Mouse (Mus musculus) midbrain, embryonic 11.5 days (tissue): ENCODE data around the gene Slc8a1. TPM values are rescaled to one million over a fixed set of nuclear protein-coding genes. Genes with fewer than 3 reads are reported as not detected.

Source experiments
- ATAC-seq: fragments of 200-750 bp; cut with Nextera tagmentation; 2 replicates; pipeline ENCODE4 v1.8.0; 2017; ENCODE audit warnings: moderate TSS enrichment, moderate library complexity; ENCODE audit not compliant: low FRiP score
- DNase-seq: peaks from one replicate; pipeline ENCODE4 v3.0.0; 2015; ENCODE audit warnings: low spot score; ENCODE audit errors: missing footprints
- H3K27ac ChIP-seq: fragments of 300-500 bp; sonication (generic); 2 replicates; pipeline ENCODE4 v1.5.1; 2014; ENCODE audit warnings: low read depth, low read length
- H3K27me3 ChIP-seq: fragments of 300-500 bp; sonication (generic); 2 replicates; pipeline ENCODE4 v1.6.1; 2014; ENCODE audit warnings: mild to moderate bottlenecking, low read length, moderate library complexity, mixed read lengths; ENCODE audit not compliant: control insufficient read depth, insufficient read depth
- H3K36me3 ChIP-seq: fragments of 300-500 bp; sonication (generic); 2 replicates; pipeline ENCODE4 v1.6.1; 2014; ENCODE audit warnings: mild to moderate bottlenecking, low read length, moderate library complexity, mixed read lengths; ENCODE audit not compliant: control insufficient read depth, insufficient read depth
- H3K4me1 ChIP-seq: fragments of 300-500 bp; sonication (generic); 2 replicates; pipeline ENCODE4 v1.6.1; 2014; ENCODE audit warnings: low read length; ENCODE audit not compliant: control insufficient read depth, insufficient read depth
- H3K4me2 ChIP-seq: fragments of 300-500 bp; sonication (generic); 2 replicates; pipeline ENCODE4 v1.6.1; 2014; ENCODE audit warnings: mild to moderate bottlenecking, moderate library complexity
- H3K4me3 ChIP-seq: fragments of 300-500 bp; sonication (generic); 2 replicates; pipeline ENCODE4 v1.5.1; 2014; ENCODE audit warnings: low read depth, low read length
- H3K9ac ChIP-seq: fragments of 300-500 bp; sonication (generic); 2 replicates; pipeline ENCODE4 v1.6.1; 2014; ENCODE audit warnings: low read length
- H3K9me3 ChIP-seq: fragments of 300-500 bp; sonication (generic); 2 replicates; pipeline ENCODE4 v1.6.1; 2016; ENCODE audit warnings: low read length; ENCODE audit not compliant: control insufficient read depth
- WGBS: fragments of 180-500 bp; shearing (Covaris S2); extraction: QIAGEN DNeasy Blood & Tissue Kit; methylation state at CpG from one replicate; pipeline ENCODE4 v1.1.7; 2014; 5-methylcytosine and 5-hydroxymethylcytosine counted together
- polyA plus RNA-seq: library from polyadenylated mRNA; unstranded; fragments of >200 nt; fragmentation: Nextera tagmentation; extraction: Ambion mirVana; gene quantifications from 2 replicates; pipeline ENCODE4 v1.2.1, GENCODE M21; 2014

Gene Slc8a1
- polyA plus RNA-seq, 1 experiment from 2014 or later = 3.3 TPM

GRCm38 (mm10) chr17:81412736-81413135 lies 325.4 kb downstream of the Slc8a1 start:
- H3K4me2 ChIP-seq = no peak overlapping the region
- no peak overlapping the region for H3K9ac ChIP-seq
- H3K36me3 ChIP-seq = no peaks in the 10 kb centered on the region
- no peak for DNase-seq
- H3K4me3 ChIP-seq = no peak overlapping the region
- no peak for ATAC-seq
- no peaks in the 10 kb centered on the region for H3K4me1 ChIP-seq
- no peaks in the 10 kb centered on the region for H3K9me3 ChIP-seq
- no peaks in the 10 kb centered on the region for H3K27me3 ChIP-seq
- H3K27ac ChIP-seq = no peak overlapping the region
- 90% methylated on average over 4 of the region's 4 CpGs for WGBS

GRCm38 (mm10) chr17:81404225-81404624 lies 334.0 kb downstream of the Slc8a1 start:
- H3K4me1 ChIP-seq = no peaks in the 10 kb centered on the region
- DNase-seq = no peak
- ATAC-seq = no peak
- H3K27ac ChIP-seq = no peak overlapping the region
- H3K4me2 ChIP-seq = no peak overlapping the region
- 60% methylated on average over 4 of the region's 4 CpGs for WGBS
- H3K9me3 ChIP-seq = no peaks in the 10 kb centered on the region
- no peaks in the 10 kb centered on the region for H3K27me3 ChIP-seq
- H3K4me3 ChIP-seq = no peak overlapping the region
- H3K9ac ChIP-seq = no peak overlapping the region
- no peaks in the 10 kb centered on the region for H3K36me3 ChIP-seq

GRCm38 (mm10) chr17:81403121-81403520 lies 335.1 kb downstream of the Slc8a1 start:
- WGBS = 87% methylated on average over 4 of the region's 4 CpGs
- H3K27me3 ChIP-seq = no peaks in the 10 kb centered on the region
- no peak for ATAC-seq

GRCm38 (mm10) chr17:81402636-81403035 lies 335.5 kb downstream of the Slc8a1 start:
- H3K27me3 ChIP-seq = no peaks in the 10 kb centered on the region
- no peak overlapping the region for H3K27ac ChIP-seq
- H3K36me3 ChIP-seq = no peaks in the 10 kb centered on the region
- DNase-seq = no peak
- no peak overlapping the region for H3K4me2 ChIP-seq
- 84% methylated on average over 2 of the region's 2 CpGs for WGBS
- no peak overlapping the region for H3K4me3 ChIP-seq
- no peaks in the 10 kb centered on the region for H3K9me3 ChIP-seq
- ATAC-seq = no peak
- H3K4me1 ChIP-seq = no peaks in the 10 kb centered on the region
- H3K9ac ChIP-seq = no peak overlapping the region

More at GRCm38 (mm10) chr17:81403121-81403520, 335.1 kb downstream of the Slc8a1 start:
- H3K27ac ChIP-seq = no peak overlapping the region
- H3K4me2 ChIP-seq = no peak overlapping the region
- no peaks in the 10 kb centered on the region for H3K4me1 ChIP-seq
- no peak for DNase-seq
- no peak overlapping the region for H3K4me3 ChIP-seq
- H3K9ac ChIP-seq = no peak overlapping the region
- H3K36me3 ChIP-seq = no peaks in the 10 kb centered on the region
- H3K9me3 ChIP-seq = no peaks in the 10 kb centered on the region

- no peak overlapping the region for H3K4me3 ChIP-seq
- WGBS = 71% methylated on average over 5 of the region's 5 CpGs
- ATAC-seq = 0 out of 2 replicates have a peak, but pooled peaks have one; percentile 58
- no peak overlapping the region for H3K4me2 ChIP-seq
- H3K9me3 ChIP-seq = no peaks in the 10 kb centered on the region
- no peak overlapping the region for H3K9ac ChIP-seq
- H3K36me3 ChIP-seq = no peaks in the 10 kb centered on the region
- no peak for DNase-seq
- H3K4me1 ChIP-seq = no peaks in the 10 kb centered on the region
- no peaks in the 10 kb centered on the region for H3K27me3 ChIP-seq
- H3K27ac ChIP-seq = no peak overlapping the region
Observed at GRCm38 (mm10) chr17:81400377-81400776, 337.8 kb downstream of the Slc8a1 start.

GRCm38 (mm10) chr17:81397434-81397833 lies 340.7 kb downstream of the Slc8a1 start:
- Histone ChIP-seq H3K9me3 (no peaks in the 10 kb centered on the region), H3K27me3 (no peaks in the 10 kb centered on the region), H3K4me2 (no peak overlapping the region), H3K9ac (no peak overlapping the region), H3K4me1 (no peaks in the 10 kb centered on the region), H3K27ac (no peak overlapping the region), H3K4me3 (no peak overlapping the region), H3K36me3 (no peaks in the 10 kb centered on the region)
- DNase-seq = peak; percentile 74
- 54% methylated on average over 1 of the region's 1 CpGs for WGBS
- ATAC-seq = no peak

- Histone ChIP-seq H3K9ac (no peak overlapping the region), H3K27me3 (no peaks in the 10 kb centered on the region), H3K9me3 (no peaks in the 10 kb centered on the region), H3K4me2 (no peak overlapping the region), H3K4me3 (no peak overlapping the region), H3K27ac (no peak overlapping the region), H3K36me3 (no peaks in the 10 kb centered on the region), H3K4me1 (no peaks in the 10 kb centered on the region)
- ATAC-seq (no peak), DNase-seq (no peak)
- WGBS = 29% methylated on average over 2 of the region's 2 CpGs
Observed at GRCm38 (mm10) chr17:81394124-81394523, 344.1 kb downstream of the Slc8a1 start.

GRCm38 (mm10) chr17:81393040-81393439 lies 345.1 kb downstream of the Slc8a1 start:
- H3K4me1 ChIP-seq = no peaks in the 10 kb centered on the region
- H3K9ac ChIP-seq = no peak overlapping the region
- no peak overlapping the region for H3K4me3 ChIP-seq
- ATAC-seq (no peak), DNase-seq (no peak)
- no peaks in the 10 kb centered on the region for H3K9me3 ChIP-seq
- H3K27ac ChIP-seq = no peak overlapping the region
- no peak overlapping the region for H3K4me2 ChIP-seq
- no peaks in the 10 kb centered on the region for H3K27me3 ChIP-seq
- H3K36me3 ChIP-seq = no peaks in the 10 kb centered on the region
- 84% methylated on average over 4 of the region's 4 CpGs for WGBS

- no peak for ATAC-seq
- Histone ChIP-seq H3K27me3 (no peaks in the 10 kb centered on the region), H3K9me3 (no peaks in the 10 kb centered on the region), H3K4me1 (no peaks in the 10 kb centered on the region), H3K27ac (no peak overlapping the region), H3K4me2 (no peak overlapping the region), H3K4me3 (no peak overlapping the region), H3K36me3 (no peaks in the 10 kb centered on the region), H3K9ac (no peak overlapping the region)
- DNase-seq = no peak
- WGBS = 93% methylated on average over 7 of the region's 7 CpGs
Observed at GRCm38 (mm10) chr17:81391478-81391877, 346.7 kb downstream of the Slc8a1 start.

- no peak overlapping the region for H3K4me3 ChIP-seq
- ATAC-seq (no peak), DNase-seq (no peak)
- no peaks in the 10 kb centered on the region for H3K27me3 ChIP-seq
- H3K4me2 ChIP-seq = no peak overlapping the region
- H3K4me1 ChIP-seq = no peaks in the 10 kb centered on the region
- no peak overlapping the region for H3K9ac ChIP-seq
- H3K36me3 ChIP-seq = no peaks in the 10 kb centered on the region
- H3K27ac ChIP-seq = no peak overlapping the region
- 95% methylated on average over 3 of the region's 3 CpGs for WGBS
- H3K9me3 ChIP-seq = no peaks in the 10 kb centered on the region
Observed at GRCm38 (mm10) chr17:81390790-81391189, 347.4 kb downstream of the Slc8a1 start.
